Mouse (Mus musculus) A20 (cell line): ENCODE measurements around the gene Trim80.

ENCODE experiments used
- DNase-seq: peaks from one replicate; pipeline ENCODE4 v3.0.0-alpha.2; 2011; ENCODE audit warnings: low read depth, low spot score

Gene Trim80

DNA sequence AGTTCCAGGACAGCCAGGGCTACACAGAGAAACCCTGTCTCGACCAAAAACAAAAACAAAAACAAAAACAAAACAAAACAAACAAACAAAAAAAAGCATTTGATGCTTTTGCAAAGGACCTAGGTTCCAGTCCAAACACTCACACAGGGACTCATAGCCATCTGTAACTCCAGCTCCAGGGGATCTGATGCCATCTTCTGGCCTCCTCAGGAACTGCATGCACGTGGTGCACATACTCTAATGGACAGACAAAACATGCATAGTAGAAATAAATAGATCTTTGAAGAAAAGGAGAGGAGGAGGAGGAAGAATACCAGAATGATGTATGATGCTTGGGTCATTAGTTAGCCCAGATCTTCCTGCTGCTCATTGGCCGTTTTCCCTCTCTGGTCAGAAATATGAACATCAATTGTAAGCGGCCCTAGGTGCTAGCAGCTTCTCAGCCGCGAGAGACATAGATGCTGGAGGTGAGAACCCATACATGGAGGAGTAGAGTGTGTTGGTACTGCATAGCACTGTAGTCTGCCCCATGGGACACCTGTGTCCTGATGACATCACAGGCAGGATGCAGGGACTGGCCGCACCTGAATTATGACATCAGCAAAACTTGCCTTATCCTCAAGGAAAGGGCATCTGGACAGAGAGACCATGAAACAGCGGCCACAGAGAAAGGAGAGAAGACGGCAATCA lies at the start of gene Trim80:
Gene Trim80 (plus strand): TSS at position 640 of the 690 bp plus-strand sequence.
- no peak for DNase-seq

DNA sequence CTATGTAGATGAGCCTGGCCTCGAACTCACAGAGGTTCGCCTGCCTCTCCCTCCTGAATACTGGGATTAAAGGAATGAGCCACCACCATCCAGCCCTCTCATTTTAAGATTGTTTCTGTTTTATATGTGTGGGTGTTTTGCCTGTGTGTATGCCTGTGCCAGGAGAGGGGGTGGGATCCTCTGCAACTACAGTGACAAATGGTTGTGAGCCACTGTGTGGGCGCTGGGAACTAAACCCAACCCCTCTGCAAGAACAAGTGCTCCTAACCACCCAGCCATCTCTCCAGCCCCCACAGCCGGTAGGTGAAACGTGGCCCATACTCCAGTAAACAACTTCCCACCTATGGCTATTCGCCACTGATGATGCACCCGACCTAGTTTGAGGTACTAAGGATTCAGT lies 49.0 kb upstream of the Trim80 start:
- no peak for DNase-seq

- DNase-seq, result no peak
Measured at GRCm38 (mm10) chr11:115393721-115394325, 46.5 kb upstream of the Trim80 start.

GRCm38 (mm10) chr11:115398085-115398484 lies 42.3 kb upstream of the Trim80 start:
- no peak for DNase-seq

GRCm38 (mm10) chr11:115400126-115400525 lies 40.2 kb upstream of the Trim80 start:
- no peak for DNase-seq

DNA sequence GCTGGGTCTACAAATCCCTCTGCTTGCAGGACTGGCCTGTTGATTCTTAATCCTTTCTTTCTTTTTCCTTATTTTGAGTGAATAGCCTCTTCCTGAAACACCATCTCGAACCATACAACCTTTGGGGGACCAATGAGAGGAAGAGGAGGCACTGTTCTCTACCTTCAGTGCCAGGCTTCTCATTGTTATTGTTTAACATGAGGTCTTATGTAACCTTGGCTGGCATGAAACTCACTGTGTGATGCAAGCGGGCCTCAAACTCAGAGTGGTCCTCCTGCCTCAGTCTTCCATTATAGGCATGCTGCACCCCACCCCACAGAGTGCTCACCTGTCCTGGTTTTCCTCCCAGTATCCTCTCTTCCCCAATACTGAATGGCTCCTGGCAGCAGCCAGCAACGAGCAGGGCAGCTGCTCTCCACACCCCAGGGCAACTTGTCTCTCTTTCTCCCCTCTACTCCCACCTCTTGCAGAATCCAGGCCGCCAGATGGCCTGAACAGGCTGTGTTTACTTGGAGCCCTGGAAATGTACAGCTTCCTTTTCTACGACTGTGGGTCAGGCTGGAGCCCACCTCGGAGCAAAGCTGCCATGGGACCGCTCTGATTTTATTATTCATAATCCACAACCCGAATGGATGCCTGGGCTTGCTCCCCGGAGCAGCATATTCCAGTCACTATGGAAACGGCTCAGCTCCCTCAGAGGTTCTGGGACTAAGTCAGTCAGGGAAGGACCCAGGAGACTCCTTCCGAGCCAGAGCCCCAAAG lies 39.5 kb upstream of the Trim80 start:
- DNase-seq, result no peak

DNA sequence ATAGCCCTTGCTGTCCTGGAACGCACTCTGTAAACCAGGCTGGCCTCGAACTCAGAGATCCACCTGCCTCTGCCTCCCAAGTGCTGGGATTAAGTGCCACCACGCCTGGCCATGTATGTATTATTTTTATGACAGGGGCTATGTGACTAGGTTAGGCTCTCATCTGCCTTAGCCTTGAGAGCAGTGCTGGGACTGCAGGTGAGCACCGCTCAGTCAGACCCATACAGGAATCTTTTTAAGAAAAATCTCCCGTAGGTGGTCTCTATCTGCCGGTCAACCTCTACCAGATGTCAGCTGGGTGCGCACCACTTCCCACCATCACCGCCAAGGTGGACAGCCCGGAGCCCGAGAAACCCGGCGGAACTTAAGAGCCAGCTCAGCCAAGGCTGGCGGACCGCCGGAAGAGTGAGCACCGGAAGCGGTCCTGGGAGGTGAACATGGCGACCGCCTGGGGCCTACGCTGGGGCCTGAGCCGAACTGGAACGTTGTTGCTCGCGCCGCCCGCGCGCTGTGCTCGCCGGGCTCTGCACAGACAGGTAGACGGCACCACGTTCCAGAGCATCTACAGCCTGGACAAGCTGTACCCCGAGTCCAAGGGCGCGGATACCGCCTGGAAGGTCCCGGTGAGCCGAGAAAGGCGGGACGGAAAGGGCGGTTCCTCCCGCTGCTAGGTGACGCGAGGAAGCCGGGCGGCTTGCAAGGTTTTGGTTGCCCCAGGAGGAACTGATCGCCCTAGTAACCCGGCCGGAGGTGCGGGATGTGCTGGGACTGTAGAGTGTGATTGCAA lies 36.8 kb upstream of the Trim80 start, which contains the start of gene Mrpl58:
Gene Mrpl58 (plus strand): TSS at position 415 of the 787 bp plus-strand sequence.
- DNase-seq, result peak; percentile 95

- no peak for DNase-seq
Measured at GRCm38 (mm10) chr11:115405723-115406122, 34.6 kb upstream of the Trim80 start.

GRCm38 (mm10) chr11:115406858-115407401 lies 33.4 kb upstream of the Trim80 start:
- no peak for DNase-seq

DNA sequence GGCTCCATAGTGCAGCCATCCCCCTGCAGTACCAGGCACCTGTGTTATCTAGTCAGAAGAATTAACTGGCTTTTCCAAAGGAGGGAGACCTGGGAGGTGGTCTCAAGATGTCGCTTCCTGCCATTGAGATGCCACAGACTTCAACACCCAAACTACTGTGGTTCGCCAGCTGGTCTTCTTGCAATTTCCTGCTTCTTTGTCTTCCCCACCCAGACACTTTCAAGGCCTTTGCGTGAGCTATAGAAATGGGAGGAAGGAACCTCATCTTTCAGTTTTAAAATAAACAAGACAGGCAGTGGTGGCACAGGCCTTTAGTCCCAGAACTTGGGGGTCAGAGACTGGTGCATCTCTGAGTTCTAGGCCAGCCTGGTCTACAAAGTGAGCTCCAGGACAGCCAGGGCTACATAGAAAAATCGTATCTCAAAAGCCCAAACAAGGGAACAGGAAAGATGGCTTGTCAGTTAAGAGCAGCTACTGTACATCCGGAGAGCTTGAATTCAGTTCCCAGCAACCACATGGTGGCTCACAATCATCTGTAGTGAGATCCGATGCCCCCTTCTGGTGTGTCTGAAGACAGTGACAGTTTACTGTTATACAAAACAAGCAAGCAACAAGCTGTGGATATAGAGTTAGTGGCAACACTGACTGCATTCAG lies 32.0 kb upstream of the Trim80 start:
- DNase-seq, result no peak

DNA sequence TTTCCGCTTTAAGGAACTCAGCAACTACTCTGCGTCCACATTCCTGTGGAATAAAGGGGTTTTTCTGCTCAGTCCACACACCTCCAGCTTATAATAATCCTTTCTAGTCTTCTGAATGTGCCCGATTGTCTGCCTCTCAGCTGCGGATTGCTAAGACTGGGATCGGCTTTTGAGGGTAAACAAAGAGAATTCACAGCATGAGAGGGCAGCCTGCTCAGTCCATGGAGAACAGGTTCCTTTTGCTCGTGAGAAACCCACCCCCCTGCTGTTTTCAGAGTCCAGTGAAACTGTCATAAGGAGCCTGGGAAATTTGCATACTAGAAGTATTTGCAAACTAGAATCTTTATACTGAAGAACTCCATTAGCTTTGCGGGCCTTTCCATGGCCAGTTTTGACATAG lies 30.8 kb upstream of the Trim80 start:
- DNase-seq, result no peak

- DNase-seq, result peak; percentile 97
Measured at GRCm38 (mm10) chr11:115419531-115420237, 20.7 kb upstream of the Trim80 start, which contains the start of the genes Atp5h and Kctd2. Gene Atp5h (minus strand): TSS chr11:115419962. Gene Kctd2 (plus strand): TSS chr11:115420128.

GRCm38 (mm10) chr11:115420336-115421190 lies 19.8 kb upstream of the Trim80 start:
- DNase-seq, result peak; percentile 42

DNA sequence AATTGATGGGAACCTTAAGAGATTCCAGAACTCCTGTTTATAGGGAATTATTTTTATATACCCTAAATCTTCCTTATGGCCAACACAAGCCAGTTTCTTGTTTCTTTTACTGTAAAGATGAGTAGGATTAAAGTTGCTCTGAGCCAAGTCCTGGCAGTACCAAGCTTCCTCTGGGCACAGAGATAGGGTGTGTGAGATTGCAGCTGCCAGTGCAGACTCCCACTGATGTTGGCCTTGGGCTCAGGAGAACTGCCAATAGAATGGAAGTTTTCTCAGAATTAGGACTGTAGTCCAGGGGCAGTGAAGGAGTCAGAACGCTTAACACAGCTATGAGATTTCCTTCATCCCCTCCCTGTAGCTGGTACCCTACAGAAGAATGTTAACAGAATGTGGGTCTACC lies 19.0 kb upstream of the Trim80 start:
- no peak for DNase-seq

DNA sequence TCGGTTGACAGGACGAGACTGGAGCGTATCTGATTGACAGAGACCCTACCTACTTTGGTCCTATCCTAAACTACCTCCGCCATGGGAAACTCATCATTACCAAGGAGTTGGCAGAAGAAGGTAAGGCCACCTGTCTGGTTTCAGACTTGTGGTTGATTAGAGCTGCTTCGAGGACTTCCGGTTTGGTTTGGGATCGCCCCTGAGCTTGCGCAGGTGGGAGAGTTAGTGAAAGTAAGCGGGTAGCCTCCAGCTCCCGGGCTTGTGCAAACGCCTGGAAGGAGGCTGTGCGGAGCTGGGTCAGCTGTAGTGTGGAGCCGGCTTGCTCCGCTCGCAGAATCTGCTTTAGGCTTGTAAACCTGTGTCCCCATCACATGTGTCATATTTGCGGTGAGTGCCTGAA lies 18.4 kb upstream of the Trim80 start:
- DNase-seq, result no peak

DNA sequence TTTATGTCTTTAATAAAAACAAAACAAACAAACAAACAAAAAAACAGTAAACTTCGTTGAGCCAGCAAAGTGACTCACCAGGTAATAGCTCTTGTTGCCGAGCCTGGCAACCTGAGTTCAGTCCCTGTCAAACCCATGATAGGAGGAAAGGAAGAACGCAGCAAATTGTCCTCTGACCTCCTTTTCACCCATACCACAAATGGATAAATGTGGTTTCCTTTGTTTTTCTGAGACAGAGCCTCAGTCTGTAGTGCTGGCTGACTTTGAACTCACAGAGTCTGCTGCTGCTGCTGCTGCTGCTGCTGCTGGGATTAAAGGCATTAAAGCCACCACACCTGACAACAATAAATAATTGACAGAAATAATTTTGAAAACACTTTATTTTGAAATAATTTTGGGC lies 17.3 kb upstream of the Trim80 start:
- no peak for DNase-seq

DNA sequence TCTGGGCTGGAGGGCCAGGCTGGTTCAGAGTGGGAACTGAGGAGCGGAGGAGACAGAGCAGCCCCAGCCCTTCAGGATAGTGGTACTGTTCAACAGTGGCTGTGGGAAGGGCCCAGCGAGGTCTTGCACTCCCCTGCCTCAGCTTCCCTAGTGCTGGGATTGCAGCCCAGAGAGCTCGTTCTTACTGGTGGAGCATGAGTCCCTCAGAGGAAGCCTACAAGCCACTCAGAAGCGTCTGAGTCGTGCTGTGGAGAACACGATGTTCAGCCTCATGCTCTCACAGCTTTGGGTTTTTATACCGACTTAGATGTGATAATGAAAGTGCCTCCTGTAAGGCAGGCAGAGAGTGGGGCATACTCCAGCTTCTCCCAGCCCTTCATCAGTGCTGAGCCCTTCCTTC lies 15.7 kb upstream of the Trim80 start:
- DNase-seq, result no peak

DNA sequence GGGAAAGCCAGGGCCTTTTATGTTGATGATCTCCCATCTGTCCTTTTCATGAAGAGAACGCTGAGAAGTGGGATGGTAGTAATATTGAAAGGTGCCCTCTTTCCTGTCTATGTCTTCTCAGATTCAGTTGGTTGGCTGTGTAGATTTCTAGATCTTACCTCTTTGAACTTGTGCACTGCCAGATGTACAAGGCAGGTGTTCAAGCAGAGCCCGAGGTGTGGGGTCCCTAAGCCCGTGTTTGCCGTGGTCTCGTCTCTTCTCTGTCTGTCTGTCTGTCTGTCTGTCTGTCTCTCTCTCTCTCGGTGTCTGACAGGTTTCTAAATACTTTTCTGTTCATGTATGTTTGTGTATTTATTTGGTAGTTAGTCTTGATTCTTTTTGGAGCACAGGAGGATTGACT lies 14.7 kb upstream of the Trim80 start:
- no peak for DNase-seq
